Mouse (Mus musculus) stomach, embryonic 16.5 days (tissue): ENCODE data around the gene Rmi2. TPM values are rescaled to one million over a fixed set of nuclear protein-coding genes. Genes with fewer than 3 reads are reported as not detected.

ENCODE experiments used
- ATAC-seq: fragments of 200-750 bp; cut with Nextera tagmentation; 2 replicates; pipeline ENCODE4 v1.8.0; 2017; ENCODE audit warnings: moderate number of reproducible peaks, moderate TSS enrichment; ENCODE audit not compliant: insufficient read depth, low FRiP score
- H3K27ac ChIP-seq: fragments of 300-500 bp; sonication (generic); 2 replicates; pipeline ENCODE4 v1.5.1; 2014; ENCODE audit warnings: low read length
- H3K27me3 ChIP-seq: fragments of 300-500 bp; sonication (generic); 2 replicates; pipeline ENCODE4 v1.6.1; 2014; ENCODE audit warnings: low read length, control low read depth, mixed read lengths; ENCODE audit not compliant: control insufficient read depth, insufficient read depth
- H3K36me3 ChIP-seq: fragments of 300-500 bp; sonication (generic); 2 replicates; pipeline ENCODE4 v1.6.1; 2014; ENCODE audit warnings: low read length; ENCODE audit not compliant: control insufficient read depth, insufficient read depth
- H3K4me1 ChIP-seq: fragments of 300-500 bp; sonication (generic); 2 replicates; pipeline ENCODE4 v1.6.1; 2014; ENCODE audit warnings: low read length, control low read depth, mixed read lengths; ENCODE audit not compliant: control insufficient read depth, insufficient read depth
- H3K4me2 ChIP-seq: fragments of 300-500 bp; sonication (generic); 2 replicates; pipeline ENCODE4 v1.6.1; 2014; ENCODE audit warnings: low read depth, low read length, mixed read lengths
- H3K4me3 ChIP-seq: fragments of 300-500 bp; sonication (generic); replicated peaks from 2 replicates; pipeline ENCODE4 v1.5.1; 2014; ENCODE audit warnings: mild to moderate bottlenecking, low read length
- H3K9ac ChIP-seq: fragments of 300-500 bp; sonication (generic); 2 replicates; pipeline ENCODE4 v1.6.1; 2014; ENCODE audit warnings: low read length
- H3K9me3 ChIP-seq: fragments of 300-500 bp; sonication (generic); replicated peaks from 2 replicates; pipeline ENCODE4 v1.6.1; 2016; ENCODE audit warnings: low read length, control low read depth; ENCODE audit not compliant: control insufficient read depth
- WGBS: fragments of 180-500 bp; shearing (Covaris S2); extraction: QIAGEN DNeasy Blood & Tissue Kit; methylation state at CpG from one replicate; pipeline ENCODE4 v1.1.7; 2014; 5-methylcytosine and 5-hydroxymethylcytosine counted together
- polyA plus RNA-seq: library from polyadenylated mRNA; unstranded; fragments of >200 nt; fragmentation: Nextera tagmentation; extraction: Ambion mirVana; gene quantifications from 2 replicates; pipeline ENCODE4 v1.2.1, GENCODE M21; 2015

Rmi2 gene
- polyA plus RNA-seq, 1 experiment from 2014 or later: 2.2 TPM

DNA sequence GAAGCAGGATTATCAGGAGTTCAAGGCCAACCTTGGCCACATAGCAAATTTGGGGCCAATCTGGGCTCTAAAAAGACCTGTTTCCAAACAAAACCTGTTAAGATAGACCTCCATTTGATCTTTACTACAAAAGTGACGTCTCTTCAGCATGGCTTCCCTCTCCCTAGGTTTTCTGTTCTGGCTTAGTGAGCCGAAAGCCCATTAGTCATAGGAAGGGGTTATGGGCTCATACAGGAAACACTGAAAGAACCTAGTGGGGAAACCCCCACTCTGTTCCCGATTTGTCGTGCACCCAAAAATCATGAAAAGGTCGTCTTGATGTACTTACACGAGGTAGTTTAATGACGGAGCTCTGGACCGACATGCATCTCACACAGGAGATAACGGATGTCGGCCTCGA, 102.6 kb downstream of the Rmi2 start:
- Histone ChIP-seq H3K4me3 (no peak overlapping the region), H3K27me3 (no peaks in the 10 kb centered on the region), H3K4me2 (no peak overlapping the region), H3K9me3 (no peaks in the 10 kb centered on the region), H3K27ac (no peak overlapping the region), H3K9ac (no peak overlapping the region), H3K36me3 (no peaks in the 10 kb centered on the region), H3K4me1 (no peaks in the 10 kb centered on the region)
- ATAC-seq: no peak
- WGBS: 70% methylated on average over 11 of the region's 11 CpGs

DNA sequence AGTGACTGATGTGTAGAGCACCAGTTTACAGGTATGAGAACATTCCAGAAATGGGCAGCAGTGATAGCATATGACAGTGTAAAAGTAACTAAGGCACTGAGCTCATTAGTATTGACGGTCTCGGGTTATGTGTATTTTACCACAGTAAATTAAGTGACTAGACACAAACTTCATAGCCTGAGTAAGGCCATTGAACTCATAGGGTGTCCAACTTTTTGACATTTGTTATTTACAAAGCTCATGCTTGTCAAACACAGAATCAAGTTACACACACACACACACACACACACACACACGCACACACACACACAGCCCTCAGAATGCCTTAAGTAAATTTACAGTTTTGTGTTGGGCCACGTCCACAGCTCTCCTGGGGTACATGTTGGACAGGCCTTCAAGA, 105.1 kb downstream of the Rmi2 start:
- no peak overlapping the region for H3K9ac ChIP-seq
- 70% methylated on average over 4 of the region's 4 CpGs for WGBS
- no peak overlapping the region for H3K27ac ChIP-seq
- H3K4me3 ChIP-seq: no peak overlapping the region
- H3K4me1 ChIP-seq: no peaks in the 10 kb centered on the region
- no peak for ATAC-seq
- no peaks in the 10 kb centered on the region for H3K27me3 ChIP-seq
- no peaks in the 10 kb centered on the region for H3K9me3 ChIP-seq
- H3K36me3 ChIP-seq: no peaks in the 10 kb centered on the region
- H3K4me2 ChIP-seq: no peak overlapping the region

DNA sequence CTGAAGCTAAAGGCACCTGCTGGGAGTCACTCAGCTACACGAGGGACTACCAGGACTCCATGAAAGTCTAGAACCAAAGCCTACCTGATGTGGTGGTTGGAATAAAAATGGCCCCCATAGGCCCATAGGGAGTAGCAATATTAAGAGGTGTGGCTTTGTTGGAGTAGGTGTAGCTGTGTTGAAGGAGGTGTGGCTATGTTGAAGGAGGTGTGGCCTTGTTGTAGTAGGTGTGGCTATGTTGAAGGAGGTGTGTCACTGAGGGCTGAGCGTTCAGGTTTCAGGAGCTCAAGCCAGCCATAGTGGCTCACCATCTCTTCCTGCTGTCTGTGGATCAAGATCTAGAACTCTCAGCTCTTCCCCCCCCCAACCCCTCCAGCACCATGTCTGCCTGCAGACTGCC, 105.8 kb downstream of the Rmi2 start:
- ATAC-seq: no peak

More for the DNA sequence above, 105.8 kb downstream of the Rmi2 start:
- Histone ChIP-seq H3K4me1 (no peaks in the 10 kb centered on the region), H3K27me3 (no peaks in the 10 kb centered on the region), H3K36me3 (no peaks in the 10 kb centered on the region), H3K9me3 (no peaks in the 10 kb centered on the region), H3K4me3 (no peak overlapping the region), H3K4me2 (no peak overlapping the region), H3K9ac (no peak overlapping the region), H3K27ac (no peak overlapping the region)
- 67% methylated on average over 2 of the region's 2 CpGs for WGBS

Other genes starting within 250 kb of the Rmi2 start
- 6.2 and 7.3 TPM in 2 replicates for gene Socs1, start 49.5 kb upstream of the Rmi2 start, polyA plus RNA-seq
- gene Tnp2, start 46.4 kb upstream of the Rmi2 start, polyA plus RNA-seq: not detected in 2 replicates
- not detected in 2 replicates for gene Prm3, start 44.1 kb upstream of the Rmi2 start, polyA plus RNA-seq
- gene Prm2, start 38.9 kb upstream of the Rmi2 start, polyA plus RNA-seq: not detected in 2 replicates
- not detected in 2 replicates for gene Prm1, start 29.2 kb upstream of the Rmi2 start, polyA plus RNA-seq
- gene Gm11172, start 22.1 kb upstream of the Rmi2 start, polyA plus RNA-seq: not detected in 2 replicates
- 23.6 and 26.4 TPM in 2 replicates for gene Snn, start 225.9 kb downstream of the Rmi2 start, polyA plus RNA-seq
- 94.2 and 103 TPM in 2 replicates for gene Litaf, start 231.1 kb downstream of the Rmi2 start, polyA plus RNA-seq